Mouse (Mus musculus): ENCODE results near the gene Lrrc4b. TPM values are rescaled to one million over a fixed set of nuclear protein-coding genes. Genes with fewer than 3 reads are reported as not detected.

The Lrrc4b gene
- not detected in 2 replicates for polyA plus RNA-seq (2015; fragmentation: Nextera tagmentation; extraction: Ambion mirVana)

DNA sequence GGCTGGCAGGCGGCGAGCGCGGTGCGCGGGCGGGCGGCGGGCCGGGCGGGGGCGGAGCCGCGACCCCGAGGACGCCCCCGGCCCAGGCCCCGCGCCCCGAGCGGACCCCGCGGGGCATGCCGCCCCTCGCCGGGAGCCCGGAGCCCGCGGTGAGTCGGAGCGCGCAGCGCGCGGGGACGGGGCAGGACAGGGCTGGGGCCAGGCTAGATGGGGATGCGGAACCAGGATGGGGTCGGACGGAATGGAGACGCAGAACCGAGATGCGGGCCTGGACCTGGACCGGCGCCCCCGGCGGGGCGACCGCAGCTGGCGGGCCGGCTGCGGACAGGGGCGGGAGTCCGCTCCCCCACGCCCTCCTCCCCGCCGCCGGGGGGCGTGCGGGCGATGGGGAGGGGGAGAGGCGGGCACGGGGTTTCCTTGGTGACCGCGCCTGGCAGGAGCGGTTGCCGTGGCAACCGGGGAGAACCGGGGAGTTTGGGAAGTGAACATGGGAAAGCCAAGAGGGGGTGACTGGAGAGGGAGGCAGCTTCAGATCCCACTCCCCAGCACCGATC, at the start of gene Lrrc4b:
TSS of gene Lrrc4b (plus strand) at position 51 of the 554 bp plus-strand sequence.
- H3K4me3 ChIP-seq (replicated peaks): peak within 1 kb of the TSS; percentile 30; the same call in 1 of the 2 replicates
- peak within 1 kb of the TSS; percentile 49 for H3K4me2 ChIP-seq
- H3K9me3 ChIP-seq (replicated peaks): no peaks in the 10 kb centered on the region
- no peak for ATAC-seq (ENCODE audit: low read depth)
- H3K9ac ChIP-seq: no peak within 1 kb of the TSS
- peaks cover 12% of the 10 kb centered on the region for H3K4me1 ChIP-seq (replicated peaks)
- WGBS (ENCODE audit: insufficient replicate concordance): 2% methylated on average over 37 of the region's 69 CpGs
- H3K27ac ChIP-seq: no peak within 1 kb of the TSS
- no peak for DNase-seq
- H3K27me3 ChIP-seq: peaks cover 77% of the 10 kb centered on the region
- no peaks in the 10 kb centered on the region for H3K36me3 ChIP-seq

- Histone ChIP-seq H3K36me3 (no peaks in the 10 kb centered on the region), H3K4me2 (no peak overlapping the region), H3K9me3 (replicated peaks) (no peaks in the 10 kb centered on the region), H3K4me3 (replicated peaks) (no peak overlapping the region), H3K4me1 (replicated peaks) (peaks cover 8% of the 10 kb centered on the region), H3K9ac (no peak overlapping the region), H3K27me3 (peaks cover 62% of the 10 kb centered on the region), H3K27ac (no peak overlapping the region)
- 73% methylated on average over 12 of the region's 12 CpGs for WGBS (ENCODE audit: insufficient replicate concordance)
- no peak for DNase-seq
- no peak for ATAC-seq (ENCODE audit: low read depth)
Observed at GRCm38 (mm10) chr7:44382541-44382940, 46.3 kb upstream of the Lrrc4b start.

- H3K4me1 ChIP-seq (replicated peaks): peaks cover 8% of the 10 kb centered on the region
- ATAC-seq (ENCODE audit: low read depth) (peak; percentile 45; the same call in 1 of the 2 replicates), DNase-seq (no peak)
- peak within 1 kb of the TSS; percentile 47 for H3K4me3 ChIP-seq (replicated peaks)
- no peaks in the 10 kb centered on the region for H3K36me3 ChIP-seq
- no peaks in the 10 kb centered on the region for H3K9me3 ChIP-seq (replicated peaks)
- WGBS (ENCODE audit: insufficient replicate concordance): 1% methylated on average over 29 of the region's 33 CpGs
- H3K27me3 ChIP-seq: peaks cover 72% of the 10 kb centered on the region
- H3K9ac ChIP-seq: no peak within 1 kb of the TSS
- H3K27ac ChIP-seq: no peak within 1 kb of the TSS
- peak within 1 kb of the TSS; percentile 65 for H3K4me2 ChIP-seq
Observed at GRCm38 (mm10) chr7:44383980-44384715, 44.7 kb upstream of the Lrrc4b start, which contains the start of gene Syt3. Gene Syt3 (plus strand): TSS chr7:44384102.

DNA sequence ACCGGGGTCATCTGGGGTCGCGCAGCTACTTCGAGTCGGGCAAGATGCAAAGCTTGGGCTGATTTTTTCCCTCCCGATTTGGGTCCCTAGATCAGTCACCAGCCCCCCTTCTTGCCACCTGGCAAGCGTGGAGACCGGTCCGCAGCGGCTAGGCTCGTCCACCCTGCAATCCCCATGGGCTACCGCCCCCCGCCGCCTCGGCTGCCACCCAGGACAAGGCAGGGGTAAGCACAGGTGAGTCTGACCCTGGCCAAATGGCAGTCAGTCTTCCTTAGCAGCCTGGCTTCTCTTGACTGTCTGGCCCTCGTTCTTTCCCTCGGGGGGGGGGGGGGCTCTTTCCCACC, 44.1 kb upstream of the Lrrc4b start:
- peak; percentile 36; the same call in 1 of the 2 replicates for ATAC-seq (ENCODE audit: low read depth)
- Histone ChIP-seq H3K27me3 (peaks cover 70% of the 10 kb centered on the region), H3K9ac (no peak overlapping the region), H3K4me3 (replicated peaks) (peak overlapping the region; percentile 47; the same call in 1 of the 2 replicates), H3K9me3 (replicated peaks) (no peaks in the 10 kb centered on the region), H3K4me2 (peak overlapping the region; percentile 65), H3K27ac (no peak overlapping the region), H3K4me1 (replicated peaks) (peaks cover 8% of the 10 kb centered on the region), H3K36me3 (no peaks in the 10 kb centered on the region)
- 1% methylated on average over 17 of the region's 17 CpGs for WGBS (ENCODE audit: insufficient replicate concordance)
- no peak for DNase-seq

DNA sequence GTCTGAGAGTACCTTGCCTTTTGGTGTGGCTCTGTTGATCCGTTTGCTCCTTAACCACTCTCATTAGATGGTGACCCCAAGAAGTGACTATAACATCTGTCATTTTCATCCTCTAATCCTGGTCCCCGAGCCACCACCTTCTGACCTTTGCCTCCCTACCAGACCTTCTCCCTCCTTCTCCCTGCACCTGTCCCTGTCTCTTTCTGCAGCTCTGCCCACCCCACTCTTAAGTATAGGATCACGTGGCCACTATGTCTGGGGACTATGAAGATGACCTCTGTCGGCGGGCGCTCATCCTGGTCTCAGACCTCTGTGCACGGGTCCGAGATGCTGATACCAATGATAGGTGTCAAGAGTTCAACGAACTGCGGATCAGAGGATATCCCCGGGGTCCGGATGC, 43.1 kb upstream of the Lrrc4b start, which contains the start of gene 1700008O03Rik:
TSS of gene 1700008O03Rik (minus strand) at position 101 of the 400 bp plus-strand sequence.
- Histone ChIP-seq H3K4me1 (replicated peaks) (peaks cover 8% of the 10 kb centered on the region), H3K4me3 (replicated peaks) (peak within 1 kb of the TSS; percentile 47; the same call in 1 of the 2 replicates), H3K36me3 (no peaks in the 10 kb centered on the region), H3K9ac (no peak within 1 kb of the TSS), H3K27ac (no peak within 1 kb of the TSS), H3K27me3 (peaks cover 68% of the 10 kb centered on the region), H3K4me2 (peak within 1 kb of the TSS; percentile 65), H3K9me3 (replicated peaks) (no peaks in the 10 kb centered on the region)
- 62% methylated on average over 12 of the region's 12 CpGs for WGBS (ENCODE audit: insufficient replicate concordance)
- no peak for DNase-seq
- no peak for ATAC-seq (ENCODE audit: low read depth)

GRCm38 (mm10) chr7:44391831-44392230, 37.0 kb upstream of the Lrrc4b start:
- Histone ChIP-seq H3K9ac (no peak overlapping the region), H3K27ac (no peak overlapping the region), H3K27me3 (peaks cover 24% of the 10 kb centered on the region), H3K4me2 (no peak overlapping the region), H3K4me3 (replicated peaks) (no peak overlapping the region), H3K36me3 (no peaks in the 10 kb centered on the region), H3K9me3 (replicated peaks) (no peaks in the 10 kb centered on the region), H3K4me1 (replicated peaks) (no peaks in the 10 kb centered on the region)
- WGBS (ENCODE audit: insufficient replicate concordance): 55% methylated on average over 4 of the region's 4 CpGs
- ATAC-seq (ENCODE audit: low read depth) (no peak), DNase-seq (no peak)

DNA sequence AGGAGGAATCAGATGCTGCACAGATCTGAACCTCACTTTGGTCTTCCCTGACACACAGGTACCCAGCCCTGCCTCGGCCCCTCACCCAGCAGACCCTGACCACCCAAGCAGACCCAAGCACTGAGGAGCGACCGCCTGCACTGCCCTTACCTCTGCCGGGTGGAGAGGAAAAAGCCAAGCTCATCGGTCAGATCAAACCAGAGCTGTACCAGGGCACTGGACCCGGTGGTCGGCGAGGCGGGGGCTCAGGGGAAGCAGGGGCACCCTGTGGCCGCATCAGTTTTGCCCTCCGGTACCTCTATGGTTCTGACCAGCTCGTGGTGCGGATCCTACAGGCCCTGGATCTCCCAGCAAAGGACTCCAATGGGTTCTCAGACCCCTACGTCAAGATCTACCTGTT, 36.5 kb upstream of the Lrrc4b start:
- Histone ChIP-seq H3K9ac (no peak overlapping the region), H3K4me1 (replicated peaks) (no peaks in the 10 kb centered on the region), H3K4me3 (replicated peaks) (no peak overlapping the region), H3K36me3 (no peaks in the 10 kb centered on the region), H3K4me2 (no peak overlapping the region), H3K9me3 (replicated peaks) (no peaks in the 10 kb centered on the region), H3K27ac (no peak overlapping the region), H3K27me3 (peaks cover 18% of the 10 kb centered on the region)
- 73% methylated on average over 14 of the region's 14 CpGs for WGBS (ENCODE audit: insufficient replicate concordance)
- DNase-seq (no peak), ATAC-seq (ENCODE audit: low read depth) (no peak)

- Histone ChIP-seq H3K36me3 (no peaks in the 10 kb centered on the region), H3K9me3 (replicated peaks) (no peaks in the 10 kb centered on the region), H3K4me1 (replicated peaks) (no peaks in the 10 kb centered on the region), H3K4me2 (no peak overlapping the region), H3K9ac (no peak overlapping the region), H3K27me3 (peaks cover 9% of the 10 kb centered on the region), H3K27ac (no peak overlapping the region), H3K4me3 (replicated peaks) (no peak overlapping the region)
- 83% methylated on average over 17 of the region's 17 CpGs for WGBS (ENCODE audit: insufficient replicate concordance)
- DNase-seq: no peak
- ATAC-seq (ENCODE audit: low read depth): no peak
Observed at GRCm38 (mm10) chr7:44393284-44393683, 35.5 kb upstream of the Lrrc4b start.

DNA sequence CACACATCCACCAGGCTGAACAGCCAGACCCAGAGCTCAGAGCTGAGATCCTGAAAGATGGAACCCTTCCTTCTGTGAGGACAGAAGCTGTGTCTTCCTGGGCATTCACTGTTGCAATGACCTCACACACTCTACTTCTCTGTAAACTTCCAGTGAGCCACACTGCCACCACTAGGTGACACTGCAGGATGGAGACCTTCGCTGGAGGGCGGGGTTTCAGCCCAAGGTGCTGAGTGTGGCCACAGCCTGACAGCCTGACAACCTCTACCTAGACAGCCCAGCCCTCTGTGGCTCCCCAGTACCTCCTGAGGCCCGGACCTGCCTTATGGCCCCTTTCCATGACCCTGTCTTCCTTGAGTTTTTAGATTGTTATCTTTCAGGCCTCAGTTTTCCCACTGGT, 30.2 kb upstream of the Lrrc4b start:
- ATAC-seq (ENCODE audit: low read depth) (peak; percentile 59; the same call in 1 of the 2 replicates), DNase-seq (peak; percentile 68)
- no peaks in the 10 kb centered on the region for H3K36me3 ChIP-seq
- H3K4me3 ChIP-seq (replicated peaks): no peak overlapping the region
- H3K9ac ChIP-seq: no peak overlapping the region
- no peak overlapping the region for H3K27ac ChIP-seq
- 15% methylated on average over 3 of the region's 3 CpGs for WGBS (ENCODE audit: insufficient replicate concordance)
- peaks cover 3% of the 10 kb centered on the region; the same call in 1 of the 2 replicates for H3K4me1 ChIP-seq (replicated peaks)
- no peaks in the 10 kb centered on the region for H3K9me3 ChIP-seq (replicated peaks)
- H3K27me3 ChIP-seq: peaks cover 8% of the 10 kb centered on the region
- H3K4me2 ChIP-seq: no peak overlapping the region

- peaks cover 11% of the 10 kb centered on the region; the same call in 1 of the 2 replicates for H3K27me3 ChIP-seq
- H3K9me3 ChIP-seq (replicated peaks): no peaks in the 10 kb centered on the region
- H3K4me3 ChIP-seq (replicated peaks): no peak overlapping the region
- no peak overlapping the region for H3K4me2 ChIP-seq
- H3K9ac ChIP-seq: no peak overlapping the region
- H3K36me3 ChIP-seq: no peaks in the 10 kb centered on the region
- H3K4me1 ChIP-seq (replicated peaks): peaks cover 18% of the 10 kb centered on the region
- DNase-seq: no peak
- 45% methylated on average over 6 of the region's 6 CpGs for WGBS (ENCODE audit: insufficient replicate concordance)
- no peak overlapping the region for H3K27ac ChIP-seq
- no peak for ATAC-seq (ENCODE audit: low read depth)
Observed at GRCm38 (mm10) chr7:44401673-44402072, 27.1 kb upstream of the Lrrc4b start.

DNA sequence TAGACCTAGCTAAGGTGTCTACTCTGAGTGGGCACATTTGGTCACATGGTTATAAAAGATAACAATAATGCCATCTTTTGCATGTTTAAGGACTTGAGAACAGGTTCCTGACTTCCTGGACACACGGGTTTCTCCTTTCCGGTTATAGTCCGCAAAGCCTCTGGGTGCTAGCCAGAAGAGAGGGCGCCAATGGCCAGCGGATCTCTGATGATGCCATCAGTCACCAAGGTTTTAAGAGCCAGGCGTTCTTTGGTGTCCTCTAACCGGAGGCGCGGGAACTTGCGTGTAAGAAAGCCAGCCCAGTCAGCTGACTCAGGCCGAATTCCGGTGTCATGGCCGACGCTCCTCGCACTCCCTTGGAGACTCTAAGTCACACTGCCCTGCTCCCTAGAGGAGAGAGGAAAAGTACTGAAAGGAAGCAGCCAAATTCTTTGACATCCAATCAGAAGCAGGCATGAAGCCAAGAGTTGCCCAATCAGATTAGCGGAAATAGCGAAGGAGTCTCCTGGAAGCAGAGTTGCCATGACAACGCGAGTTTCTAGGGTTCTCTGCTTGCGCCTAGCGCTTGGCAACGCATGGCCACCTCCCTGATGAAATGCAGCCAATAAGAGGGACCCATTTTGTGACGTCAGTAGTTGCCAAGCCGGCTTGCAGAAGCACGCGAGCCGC, 23.3 kb upstream of the Lrrc4b start:
- H3K4me1 ChIP-seq (replicated peaks): peaks cover 16% of the 10 kb centered on the region
- DNase-seq (peak; percentile 78), ATAC-seq (ENCODE audit: low read depth) (peak; percentile 79)
- peak overlapping the region; percentile 28 for H3K4me3 ChIP-seq (replicated peaks)
- H3K36me3 ChIP-seq: no peaks in the 10 kb centered on the region
- no peak overlapping the region for H3K9ac ChIP-seq
- no peak overlapping the region for H3K27ac ChIP-seq
- 2% methylated on average over 27 of the region's 27 CpGs for WGBS (ENCODE audit: insufficient replicate concordance)
- peaks cover 32% of the 10 kb centered on the region for H3K27me3 ChIP-seq
- H3K9me3 ChIP-seq (replicated peaks): no peaks in the 10 kb centered on the region
- H3K4me2 ChIP-seq: peak overlapping the region; percentile 57

Measured in liver, embryonic 13.5 days (tissue).